Mouse (Mus musculus) thymus, postnatal 0 days (tissue): ENCODE measurements around the gene Igfbp7. TPM values are rescaled to one million over a fixed set of nuclear protein-coding genes. Genes with fewer than 3 reads are reported as not detected.
A peak's percentile ranks its signal among the peaks of the same experiment; 100 is the strongest.

Experiments used
- DNase-seq: peaks from one replicate; pipeline ENCODE4 v3.0.0-alpha.2; 2015; ENCODE audit warnings: low spot score
- polyA plus RNA-seq: library from polyadenylated mRNA; unstranded; fragments of >200 nt; fragmentation: Nextera tagmentation; extraction: Ambion mirVana; gene quantifications from 2 replicates; pipeline ENCODE4 v1.2.1, GENCODE M21; 2015

Gene Igfbp7
- polyA plus RNA-seq, 1 experiment from 2014 or later, result 64.3 TPM

- no peak for DNase-seq
Measured at GRCm38 (mm10) chr5:77381283-77381682, 26.6 kb downstream of the Igfbp7 start.

GRCm38 (mm10) chr5:77380321-77380901, 27.4 kb downstream of the Igfbp7 start:
- DNase-seq, result no peak

- no peak for DNase-seq
Measured at GRCm38 (mm10) chr5:77379434-77380135, 28.3 kb downstream of the Igfbp7 start.

- DNase-seq, result no peak
Measured at GRCm38 (mm10) chr5:77378027-77378426, 29.8 kb downstream of the Igfbp7 start.

- DNase-seq, result no peak
Measured at GRCm38 (mm10) chr5:77375546-77375945, 32.3 kb downstream of the Igfbp7 start.

- DNase-seq, result no peak
Measured at GRCm38 (mm10) chr5:77374945-77375344, 32.9 kb downstream of the Igfbp7 start.

GRCm38 (mm10) chr5:77372778-77373177, 35.1 kb downstream of the Igfbp7 start:
- peak; percentile 71 for DNase-seq

- no peak for DNase-seq
Measured at GRCm38 (mm10) chr5:77372242-77372641, 35.6 kb downstream of the Igfbp7 start.

GRCm38 (mm10) chr5:77370378-77370892, 37.4 kb downstream of the Igfbp7 start:
- no peak for DNase-seq

- DNase-seq, result no peak
Measured at GRCm38 (mm10) chr5:77369394-77369793, 38.4 kb downstream of the Igfbp7 start.

GRCm38 (mm10) chr5:77368194-77368593, 39.6 kb downstream of the Igfbp7 start:
- no peak for DNase-seq

- peak; percentile 19 for DNase-seq
Measured at GRCm38 (mm10) chr5:77367682-77368081, 40.2 kb downstream of the Igfbp7 start.

- no peak for DNase-seq
Measured at GRCm38 (mm10) chr5:77367145-77367544, 40.7 kb downstream of the Igfbp7 start.

- no peak for DNase-seq
Measured at GRCm38 (mm10) chr5:77366313-77366712, 41.5 kb downstream of the Igfbp7 start.

GRCm38 (mm10) chr5:77364443-77365038, 43.3 kb downstream of the Igfbp7 start:
- no peak for DNase-seq

- no peak for DNase-seq
Measured at GRCm38 (mm10) chr5:77363650-77364049, 44.2 kb downstream of the Igfbp7 start.

GRCm38 (mm10) chr5:77362120-77362519, 45.7 kb downstream of the Igfbp7 start:
- DNase-seq, result no peak

GRCm38 (mm10) chr5:77361006-77361405, 46.8 kb downstream of the Igfbp7 start:
- DNase-seq, result no peak

GRCm38 (mm10) chr5:77359971-77360370, 47.9 kb downstream of the Igfbp7 start:
- no peak for DNase-seq

- DNase-seq, result peak; percentile 68
Measured at GRCm38 (mm10) chr5:77358347-77358746, 49.5 kb downstream of the Igfbp7 start.

- DNase-seq, result peak; percentile 77
Measured at GRCm38 (mm10) chr5:77357405-77358149, 50.3 kb downstream of the Igfbp7 start.
